Mouse (Mus musculus): ENCODE measurements around the gene Tenm4. TPM values are rescaled to one million over a fixed set of nuclear protein-coding genes. Genes with fewer than 3 reads are reported as not detected.

Gene Tenm4
- polyA plus RNA-seq, 1 experiment from 2014 or later, result 48.9 TPM

- 56% methylated on average over 6 of the region's 6 CpGs for WGBS
- Histone ChIP-seq H3K27ac (ENCODE audit: low read depth, low read length) (no peak overlapping the region), H3K9ac (ENCODE audit: low read length) (no peak overlapping the region), H3K27me3 (replicated peaks; ENCODE audit: control insufficient read depth, insufficient read depth, low read length) (no peaks in the 10 kb centered on the region), H3K4me3 (ENCODE audit: low read depth, low read length) (no peak overlapping the region), H3K4me1 (ENCODE audit: control insufficient read depth, insufficient read depth, low read length) (peaks cover 8% of the 10 kb centered on the region), H3K4me2 (ENCODE audit: low read length) (no peak overlapping the region), H3K36me3 (ENCODE audit: control insufficient read depth, insufficient read depth, low read length) (no peaks in the 10 kb centered on the region), H3K9me3 (replicated peaks; ENCODE audit: control insufficient read depth, low read length) (no peaks in the 10 kb centered on the region)
- DNase-seq (ENCODE audit: low spot score) (no peak), ATAC-seq (no peak)
Measured at GRCm38 (mm10) chr7:96408161-96408889, 237.3 kb downstream of the Tenm4 start.

- Histone ChIP-seq H3K36me3 (ENCODE audit: control insufficient read depth, insufficient read depth, low read length) (no peaks in the 10 kb centered on the region), H3K4me2 (ENCODE audit: low read length) (no peak overlapping the region), H3K27ac (ENCODE audit: low read depth, low read length) (no peak overlapping the region), H3K4me1 (ENCODE audit: control insufficient read depth, insufficient read depth, low read length) (peaks cover 19% of the 10 kb centered on the region), H3K9ac (ENCODE audit: low read length) (no peak overlapping the region), H3K27me3 (replicated peaks; ENCODE audit: control insufficient read depth, insufficient read depth, low read length) (no peaks in the 10 kb centered on the region), H3K9me3 (replicated peaks; ENCODE audit: control insufficient read depth, low read length) (no peaks in the 10 kb centered on the region), H3K4me3 (ENCODE audit: low read depth, low read length) (no peak overlapping the region)
- ATAC-seq (no peak), DNase-seq (ENCODE audit: low spot score) (no peak)
- WGBS, result 58% methylated on average over 11 of the region's 11 CpGs
Measured at GRCm38 (mm10) chr7:96409323-96409880, 238.4 kb downstream of the Tenm4 start.

- Histone ChIP-seq H3K27me3 (replicated peaks; ENCODE audit: control insufficient read depth, insufficient read depth, low read length) (no peaks in the 10 kb centered on the region), H3K4me3 (ENCODE audit: low read depth, low read length) (no peak overlapping the region), H3K36me3 (ENCODE audit: control insufficient read depth, insufficient read depth, low read length) (no peaks in the 10 kb centered on the region), H3K4me1 (ENCODE audit: control insufficient read depth, insufficient read depth, low read length) (peaks cover 26% of the 10 kb centered on the region), H3K9ac (ENCODE audit: low read length) (no peak overlapping the region), H3K9me3 (replicated peaks; ENCODE audit: control insufficient read depth, low read length) (no peaks in the 10 kb centered on the region), H3K4me2 (ENCODE audit: low read length) (no peak overlapping the region), H3K27ac (ENCODE audit: low read depth, low read length) (peak overlapping the region; percentile 48; the same call in 1 of the 2 replicates)
- DNase-seq (ENCODE audit: low spot score) (no peak), ATAC-seq (no peak)
- 27% methylated on average over 1 of the region's 1 CpGs for WGBS
Measured at GRCm38 (mm10) chr7:96413822-96414221, 242.8 kb downstream of the Tenm4 start.

- Histone ChIP-seq H3K4me1 (ENCODE audit: control insufficient read depth, insufficient read depth, low read length) (peaks cover 24% of the 10 kb centered on the region), H3K27ac (ENCODE audit: low read depth, low read length) (peak overlapping the region; percentile 48; the same call in 1 of the 2 replicates), H3K9ac (ENCODE audit: low read length) (no peak overlapping the region), H3K9me3 (replicated peaks; ENCODE audit: control insufficient read depth, low read length) (no peaks in the 10 kb centered on the region), H3K27me3 (replicated peaks; ENCODE audit: control insufficient read depth, insufficient read depth, low read length) (no peaks in the 10 kb centered on the region), H3K4me2 (ENCODE audit: low read length) (no peak overlapping the region), H3K4me3 (ENCODE audit: low read depth, low read length) (no peak overlapping the region), H3K36me3 (ENCODE audit: control insufficient read depth, insufficient read depth, low read length) (no peaks in the 10 kb centered on the region)
- ATAC-seq (no peak), DNase-seq (ENCODE audit: low spot score) (peak; percentile 47)
- WGBS, result 65% methylated on average over 9 of the region's 9 CpGs
Measured at GRCm38 (mm10) chr7:96414290-96415055, 243.4 kb downstream of the Tenm4 start.

GRCm38 (mm10) chr7:96417251-96418004, 246.4 kb downstream of the Tenm4 start:
- H3K9me3 ChIP-seq (replicated peaks; ENCODE audit: control insufficient read depth, low read length), result no peaks in the 10 kb centered on the region
- H3K9ac ChIP-seq (ENCODE audit: low read length), result no peak overlapping the region
- no peaks in the 10 kb centered on the region for H3K27me3 ChIP-seq (replicated peaks; ENCODE audit: control insufficient read depth, insufficient read depth, low read length)
- no peak overlapping the region for H3K4me3 ChIP-seq (ENCODE audit: low read depth, low read length)
- H3K4me2 ChIP-seq (ENCODE audit: low read length), result no peak overlapping the region
- DNase-seq (ENCODE audit: low spot score) (peak; percentile 88), ATAC-seq (peak; percentile 68; the same call in 1 of the 2 replicates)
- peaks cover 27% of the 10 kb centered on the region for H3K4me1 ChIP-seq (ENCODE audit: control insufficient read depth, insufficient read depth, low read length)
- no peaks in the 10 kb centered on the region for H3K36me3 ChIP-seq (ENCODE audit: control insufficient read depth, insufficient read depth, low read length)
- H3K27ac ChIP-seq (ENCODE audit: low read depth, low read length), result peak overlapping the region; percentile 55; the same call in 1 of the 2 replicates
- WGBS, result 68% methylated on average over 13 of the region's 13 CpGs

- Histone ChIP-seq H3K36me3 (ENCODE audit: control insufficient read depth, insufficient read depth, low read length) (no peaks in the 10 kb centered on the region), H3K27ac (ENCODE audit: low read depth, low read length) (no peak overlapping the region), H3K4me3 (ENCODE audit: low read depth, low read length) (no peak overlapping the region), H3K4me1 (ENCODE audit: control insufficient read depth, insufficient read depth, low read length) (peaks cover 27% of the 10 kb centered on the region), H3K9me3 (replicated peaks; ENCODE audit: control insufficient read depth, low read length) (no peaks in the 10 kb centered on the region), H3K27me3 (replicated peaks; ENCODE audit: control insufficient read depth, insufficient read depth, low read length) (no peaks in the 10 kb centered on the region), H3K4me2 (ENCODE audit: low read length) (no peak overlapping the region), H3K9ac (ENCODE audit: low read length) (no peak overlapping the region)
- WGBS, result 76% methylated on average over 3 of the region's 3 CpGs
- ATAC-seq (no peak), DNase-seq (ENCODE audit: low spot score) (no peak)
Measured at GRCm38 (mm10) chr7:96418146-96418545, 247.1 kb downstream of the Tenm4 start.

GRCm38 (mm10) chr7:96420045-96420444, 249.0 kb downstream of the Tenm4 start:
- WGBS, result 86% methylated on average over 3 of the region's 3 CpGs
- Histone ChIP-seq H3K4me3 (ENCODE audit: low read depth, low read length) (no peak overlapping the region), H3K27ac (ENCODE audit: low read depth, low read length) (no peak overlapping the region), H3K4me2 (ENCODE audit: low read length) (no peak overlapping the region), H3K9me3 (replicated peaks; ENCODE audit: control insufficient read depth, low read length) (no peaks in the 10 kb centered on the region), H3K27me3 (replicated peaks; ENCODE audit: control insufficient read depth, insufficient read depth, low read length) (no peaks in the 10 kb centered on the region), H3K4me1 (ENCODE audit: control insufficient read depth, insufficient read depth, low read length) (peaks cover 10% of the 10 kb centered on the region; the same call in 1 of the 2 replicates), H3K36me3 (ENCODE audit: control insufficient read depth, insufficient read depth, low read length) (no peaks in the 10 kb centered on the region), H3K9ac (ENCODE audit: low read length) (no peak overlapping the region)
- DNase-seq (ENCODE audit: low spot score), result no peak
- ATAC-seq, result no peak

GRCm38 (mm10) chr7:96420926-96421605, 250.0 kb downstream of the Tenm4 start:
- ATAC-seq (no peak), DNase-seq (ENCODE audit: low spot score) (no peak)

More at GRCm38 (mm10) chr7:96420926-96421605, 250.0 kb downstream of the Tenm4 start:
- Histone ChIP-seq H3K9ac (ENCODE audit: low read length) (no peak overlapping the region), H3K27ac (ENCODE audit: low read depth, low read length) (no peak overlapping the region), H3K9me3 (replicated peaks; ENCODE audit: control insufficient read depth, low read length) (no peaks in the 10 kb centered on the region), H3K4me3 (ENCODE audit: low read depth, low read length) (no peak overlapping the region), H3K27me3 (replicated peaks; ENCODE audit: control insufficient read depth, insufficient read depth, low read length) (no peaks in the 10 kb centered on the region), H3K4me1 (ENCODE audit: control insufficient read depth, insufficient read depth, low read length) (peaks cover 10% of the 10 kb centered on the region; the same call in 1 of the 2 replicates), H3K4me2 (ENCODE audit: low read length) (no peak overlapping the region), H3K36me3 (ENCODE audit: control insufficient read depth, insufficient read depth, low read length) (no peaks in the 10 kb centered on the region)
- WGBS, result 85% methylated on average over 9 of the region's 9 CpGs
